Mouse (Mus musculus) erythroblast, embryonic 14.5 days (primary cell): ENCODE measurements around the gene Tmem135.

Source experiments
- GATA1 ChIP-seq: IDR thresholded peaks from 2 replicates; pipeline ENCODE4 v1.6.1; 2012; ENCODE audit warnings: low read length, inconsistent platforms, mixed read lengths
- TAL1 ChIP-seq: IDR thresholded peaks from 3 replicates; pipeline ENCODE4 v1.6.1; 2012; ENCODE audit warnings: low read length, inconsistent platforms, mixed read lengths

GRCm38 (mm10) chr7:89367643-89368042, 36.4 kb downstream of the Tmem135 start:
- TF ChIP-seq TAL1 (no peak), GATA1 (no peak)
